Mouse (Mus musculus) kidney, embryonic 16.5 days (tissue): ENCODE results near the gene Sms. TPM values are rescaled to one million over a fixed set of nuclear protein-coding genes. Genes with fewer than 3 reads are reported as not detected.

ENCODE experiments used
- ATAC-seq: fragments of 200-750 bp; cut with Nextera tagmentation; 2 replicates; pipeline ENCODE4 v1.8.0; 2017; ENCODE audit warnings: moderate TSS enrichment; ENCODE audit not compliant: low FRiP score, low TSS enrichment
- H3K27ac ChIP-seq: fragments of 300-500 bp; sonication (generic); 2 replicates; pipeline ENCODE4 v1.5.1; 2014; ENCODE audit warnings: low read length
- H3K27me3 ChIP-seq: fragments of 300-500 bp; sonication (generic); 2 replicates; pipeline ENCODE4 v1.6.1; 2014; ENCODE audit warnings: low read length, control low read depth, mixed read lengths; ENCODE audit not compliant: insufficient read depth
- H3K36me3 ChIP-seq: fragments of 300-500 bp; sonication (generic); 2 replicates; pipeline ENCODE4 v1.6.1; 2014; ENCODE audit warnings: low read length, control low read depth, mixed read lengths; ENCODE audit not compliant: insufficient read depth
- H3K4me1 ChIP-seq: fragments of 300-500 bp; sonication (generic); 2 replicates; pipeline ENCODE4 v1.6.1; 2014; ENCODE audit warnings: low read length, control low read depth, mixed read lengths; ENCODE audit not compliant: insufficient read depth
- H3K4me2 ChIP-seq: fragments of 300-500 bp; sonication (generic); replicated peaks from 2 replicates; pipeline ENCODE4 v1.6.1; 2014; ENCODE audit warnings: low read depth, low read length
- H3K4me3 ChIP-seq: fragments of 300-500 bp; sonication (generic); 2 replicates; pipeline ENCODE4 v1.5.1; 2014; ENCODE audit warnings: mild to moderate bottlenecking, low read length
- H3K9ac ChIP-seq: fragments of 300-500 bp; sonication (generic); replicated peaks from 2 replicates; pipeline ENCODE4 v1.6.1; 2014; ENCODE audit warnings: low read length
- H3K9me3 ChIP-seq: fragments of 300-500 bp; sonication (generic); 2 replicates; pipeline ENCODE4 v1.6.1; 2016; ENCODE audit warnings: low read length, control low read depth
- WGBS: fragments of 180-500 bp; shearing (Covaris S2); extraction: QIAGEN DNeasy Blood & Tissue Kit; methylation state at CpG from one replicate; pipeline ENCODE4 v1.1.7; 2014; 5-methylcytosine and 5-hydroxymethylcytosine counted together
- polyA plus RNA-seq: library from polyadenylated mRNA; unstranded; fragments of >200 nt; fragmentation: Nextera tagmentation; extraction: Ambion mirVana; gene quantifications from 2 replicates; pipeline ENCODE4 v1.2.1, GENCODE M21; 2015

Gene Sms
- polyA plus RNA-seq, 1 experiment from 2014 or later, result 41.0 TPM

DNA sequence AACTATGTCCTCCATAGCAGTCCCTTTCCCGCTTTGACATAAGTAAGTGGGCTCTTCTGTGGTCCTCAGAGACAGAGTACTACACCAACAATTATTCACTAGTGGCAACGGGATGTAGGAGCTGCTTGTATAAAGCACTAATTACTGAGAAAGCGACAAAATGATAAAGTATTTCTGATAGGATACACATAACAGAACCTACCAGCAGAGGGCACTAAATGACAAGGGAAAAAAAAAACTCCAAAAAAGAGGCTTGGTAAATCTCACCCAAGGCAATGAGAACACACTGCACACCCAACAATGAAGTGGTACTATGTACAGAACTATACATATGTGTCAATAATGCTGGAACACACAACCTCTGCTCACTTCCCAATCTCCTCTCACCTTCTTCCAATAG, 29.4 kb downstream of the Sms start:
- Histone ChIP-seq H3K27ac (no peak overlapping the region), H3K36me3 (no peaks in the 10 kb centered on the region), H3K9ac (no peak overlapping the region), H3K27me3 (no peaks in the 10 kb centered on the region; the same call in 1 of the 2 replicates), H3K4me1 (no peaks in the 10 kb centered on the region), H3K9me3 (no peaks in the 10 kb centered on the region), H3K4me3 (no peak overlapping the region), H3K4me2 (no peak overlapping the region)
- WGBS, result 66% methylated on average over 3 of the region's 3 CpGs
- no peak for ATAC-seq

DNA sequence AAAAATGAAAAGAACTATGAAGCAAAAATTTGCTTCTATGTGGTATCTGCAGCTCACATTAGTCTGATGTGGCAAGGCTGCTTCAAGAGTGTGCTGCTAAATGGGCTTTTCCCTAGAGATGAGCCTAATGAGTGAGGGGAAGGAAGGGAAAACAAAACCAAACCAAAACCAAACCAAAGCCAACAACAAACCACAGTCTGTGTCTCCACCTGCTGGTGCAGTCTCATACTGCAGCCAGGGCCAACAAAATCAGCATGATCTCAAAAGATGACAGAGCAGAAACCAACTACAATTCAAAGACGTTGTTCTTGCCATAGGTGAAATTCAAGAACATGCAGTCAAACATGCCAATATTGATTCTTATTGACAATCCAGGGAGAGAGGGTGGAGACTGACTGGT, 37.7 kb downstream of the Sms start:
- Histone ChIP-seq H3K4me3 (no peak overlapping the region), H3K4me2 (no peak overlapping the region), H3K36me3 (no peaks in the 10 kb centered on the region), H3K9ac (no peak overlapping the region), H3K27me3 (no peaks in the 10 kb centered on the region), H3K27ac (no peak overlapping the region), H3K9me3 (no peaks in the 10 kb centered on the region), H3K4me1 (no peaks in the 10 kb centered on the region)
- 52% methylated on average over 1 of the region's 1 CpGs for WGBS
- no peak for ATAC-seq

DNA sequence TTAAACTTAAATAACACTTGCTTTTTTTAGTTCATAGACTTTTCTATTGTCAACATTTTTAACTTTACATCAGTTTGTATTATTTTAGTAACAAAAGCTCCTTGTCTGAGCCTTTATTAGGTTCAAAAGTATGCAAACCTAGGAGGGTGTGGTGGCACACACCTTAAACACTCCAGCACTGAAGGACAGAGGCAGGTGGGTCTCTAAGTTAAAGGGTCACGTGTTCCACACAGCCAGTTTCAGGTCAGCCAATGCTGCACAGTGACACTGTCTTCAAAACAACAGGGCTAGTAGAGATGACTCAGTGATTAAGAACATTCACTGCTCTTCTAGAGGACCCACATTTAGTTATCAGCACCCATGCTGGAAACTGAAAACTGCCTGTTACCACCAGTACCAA, 43.1 kb downstream of the Sms start:
- Histone ChIP-seq H3K9ac (no peak overlapping the region), H3K27me3 (no peaks in the 10 kb centered on the region; the same call in 1 of the 2 replicates), H3K36me3 (no peaks in the 10 kb centered on the region), H3K4me2 (no peak overlapping the region), H3K4me1 (no peaks in the 10 kb centered on the region), H3K27ac (no peak overlapping the region), H3K4me3 (no peak overlapping the region), H3K9me3 (no peaks in the 10 kb centered on the region)
- WGBS, result 68% methylated on average over 1 of the region's 1 CpGs
- no peak for ATAC-seq

DNA sequence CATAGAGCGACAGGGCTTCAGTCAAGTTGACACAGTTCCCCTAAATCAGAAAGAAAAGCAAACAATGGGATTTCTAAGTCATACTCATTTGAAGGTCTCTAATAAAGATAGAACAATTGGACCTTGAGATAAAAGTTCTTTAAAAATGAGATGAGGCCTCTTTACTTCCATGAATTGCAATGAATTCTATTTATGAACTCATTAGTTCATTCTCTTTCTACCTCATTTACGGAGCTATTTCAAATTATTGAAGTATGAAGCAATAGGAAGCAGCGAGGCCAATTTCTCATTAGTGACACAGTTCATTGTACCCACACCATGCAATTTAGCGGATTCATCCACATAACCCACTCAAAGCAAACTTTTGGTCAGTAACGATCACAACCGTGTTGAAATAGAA, 44.7 kb downstream of the Sms start:
- Histone ChIP-seq H3K4me1 (no peaks in the 10 kb centered on the region), H3K9me3 (no peaks in the 10 kb centered on the region), H3K9ac (no peak overlapping the region), H3K27me3 (no peaks in the 10 kb centered on the region; the same call in 1 of the 2 replicates), H3K4me2 (no peak overlapping the region), H3K36me3 (no peaks in the 10 kb centered on the region), H3K4me3 (no peak overlapping the region), H3K27ac (no peak overlapping the region)
- WGBS, result 89% methylated on average over 6 of the region's 6 CpGs
- ATAC-seq, result no peak

GRCm38 (mm10) chrX:157434768-157435167, 57.3 kb downstream of the Sms start:
- Histone ChIP-seq H3K4me1 (no peaks in the 10 kb centered on the region), H3K4me3 (no peak overlapping the region), H3K4me2 (no peak overlapping the region), H3K9me3 (no peaks in the 10 kb centered on the region), H3K27me3 (no peaks in the 10 kb centered on the region), H3K36me3 (no peaks in the 10 kb centered on the region), H3K27ac (no peak overlapping the region), H3K9ac (no peak overlapping the region)
- no peak for ATAC-seq
- 75% methylated on average over 1 of the region's 1 CpGs for WGBS

DNA sequence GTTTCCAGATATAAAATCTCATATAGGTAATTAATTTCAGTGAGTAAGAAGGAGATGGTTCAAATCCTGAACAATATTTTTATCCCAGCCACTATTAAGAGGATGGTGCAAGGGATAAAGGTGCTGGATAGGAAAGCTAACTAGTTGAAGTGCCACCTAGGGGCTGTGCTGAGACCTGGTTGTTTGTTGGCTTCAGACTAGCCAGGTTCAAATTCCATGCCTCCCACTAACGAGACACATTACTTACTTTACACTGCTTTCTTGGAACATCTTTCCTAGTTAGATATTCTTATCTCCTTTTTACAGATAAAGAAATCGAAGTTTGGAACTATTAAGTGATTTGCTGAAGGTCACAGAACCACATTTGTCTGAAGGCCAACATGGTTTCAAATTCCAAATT, 72.6 kb downstream of the Sms start:
- no peak for ATAC-seq
- Histone ChIP-seq H3K9ac (no peak overlapping the region), H3K9me3 (no peaks in the 10 kb centered on the region), H3K36me3 (no peaks in the 10 kb centered on the region), H3K4me2 (no peak overlapping the region), H3K27me3 (no peaks in the 10 kb centered on the region), H3K4me3 (no peak overlapping the region), H3K27ac (no peak overlapping the region), H3K4me1 (no peaks in the 10 kb centered on the region)
- 62% methylated on average over 2 of the region's 2 CpGs for WGBS

- H3K27ac ChIP-seq, result no peak within 1 kb of the TSS
Measured at GRCm38 (mm10) chrX:157415212-157415611, 76.9 kb downstream of the Sms start, which contains the start of gene Phex. Phex (minus strand) TSS chrX:157415312.

GRCm38 (mm10) chrX:157404919-157405318, 87.2 kb downstream of the Sms start:
- Histone ChIP-seq H3K27ac (no peak overlapping the region), H3K9me3 (no peaks in the 10 kb centered on the region), H3K27me3 (no peaks in the 10 kb centered on the region; the same call in 1 of the 2 replicates), H3K36me3 (no peaks in the 10 kb centered on the region), H3K9ac (no peak overlapping the region), H3K4me2 (no peak overlapping the region), H3K4me1 (no peaks in the 10 kb centered on the region), H3K4me3 (no peak overlapping the region)
- WGBS, result 65% methylated on average over 6 of the region's 6 CpGs
- no peak for ATAC-seq

More at GRCm38 (mm10) chrX:157415212-157415611, 76.9 kb downstream of the Sms start, which contains the start of gene Phex:
- H3K36me3 ChIP-seq, result no peaks in the 10 kb centered on the region
- no peak within 1 kb of the TSS for H3K4me2 ChIP-seq
- peaks cover 5% of the 10 kb centered on the region; the same call in 1 of the 2 replicates for H3K27me3 ChIP-seq
- H3K4me1 ChIP-seq, result no peaks in the 10 kb centered on the region
- ATAC-seq, result no peak
- no peak within 1 kb of the TSS for H3K4me3 ChIP-seq
- WGBS, result 64% methylated on average over 5 of the region's 5 CpGs
- no peaks in the 10 kb centered on the region for H3K9me3 ChIP-seq
- H3K9ac ChIP-seq, result no peak within 1 kb of the TSS

Other genes starting within 250 kb of the Sms start
- 0.24 and 0.49 TPM in 2 replicates for gene Phex, start 77.0 kb downstream of the Sms start, polyA plus RNA-seq
- 4.0 and 5.1 TPM in 2 replicates for gene Yy2, start 76.7 kb upstream of the Sms start, polyA plus RNA-seq
- gene Mbtps2, start 106.4 kb upstream of the Sms start, polyA plus RNA-seq, result 21.2 and 24.9 TPM in 2 replicates
- 5.9 and 7.6 TPM in 2 replicates for gene Smpx, start 206.6 kb upstream of the Sms start, polyA plus RNA-seq